In genomic region chr10:21559769-21560168, GRCm38 (mm10) we compare ENCODE assay signal across 15 mouse cellular contexts. TPM values are rescaled to one million over a fixed set of nuclear protein-coding genes. Genes with fewer than 3 reads are reported as not detected.
DNase-seq lines count a peak whose midpoint lies in the region; ATAC-seq and TF ChIP-seq lines count a peak whose summit lies in the region.
"Had no signal": no experiment of that assay in that cellular context is flagged by ENCODE, and none has a peak within 500 bp of the region (broad histone marks: within the 10 kb centered on the region; RNA-seq: fewer than 3 reads in every experiment).

No protein-coding gene starts in this region.

- H3K27ac ChIP-seq in limb, embryonic 13.5 days = no peak overlapping the region
- no peak overlapping the region for H3K27ac ChIP-seq in layer of hippocampus, adult 2 months
- H3K27ac ChIP-seq in heart, embryonic 10.5 days = no peak overlapping the region
- H3K27ac ChIP-seq: forebrain, embryonic 12.5 days had no signal

- no peaks in the 10 kb centered on the region for H3K36me3 ChIP-seq in limb, embryonic 13.5 days
- no peaks in the 10 kb centered on the region for H3K36me3 ChIP-seq in heart, embryonic 10.5 days
- H3K36me3 ChIP-seq: forebrain, embryonic 12.5 days; G1E had no signal

- no peak overlapping the region for H3K9ac ChIP-seq in limb, embryonic 13.5 days
- H3K9ac ChIP-seq: forebrain, embryonic 12.5 days had no signal

- no peaks in the 10 kb centered on the region for H3K9me3 ChIP-seq in limb, embryonic 13.5 days
- H3K9me3 ChIP-seq in heart, embryonic 10.5 days = no peaks in the 10 kb centered on the region
- H3K9me3 ChIP-seq: forebrain, embryonic 12.5 days; G1E had no signal

- H3K4me2 ChIP-seq in limb, embryonic 13.5 days (replicated peaks) = peak overlapping the region; percentile 58
- H3K4me2 ChIP-seq: forebrain, embryonic 12.5 days had no signal

- TF ChIP-seq CTCF in layer of hippocampus, adult 2 months (conservative IDR thresholded peaks at IDR 0.05) = no peak

- no peak for ATAC-seq in limb, embryonic 13.5 days (ENCODE audit: low FRiP score, low read depth)

- WGBS in limb, embryonic 13.5 days = 22% methylated on average over 15 of the region's 15 CpGs
- 77% methylated on average over 15 of the region's 15 CpGs for WGBS in heart, embryonic 10.5 days

- H3K4me1 ChIP-seq in limb, embryonic 13.5 days = peaks cover 18% of the 10 kb centered on the region
- H3K4me1 ChIP-seq in heart, embryonic 10.5 days = 0 out of 2 replicates have a peak, but pooled peaks cover 5% of the 10 kb centered on the region
- H3K4me1 ChIP-seq: forebrain, embryonic 12.5 days had no signal

- no peaks in the 10 kb centered on the region for H3K27me3 ChIP-seq in limb, embryonic 13.5 days
- no peaks in the 10 kb centered on the region for H3K27me3 ChIP-seq in heart, embryonic 10.5 days (ENCODE audit: insufficient read depth, poor library complexity, severe bottlenecking)
- H3K27me3 ChIP-seq: forebrain, embryonic 12.5 days had no signal

- DNase-seq in spleen, postnatal 36 days (ENCODE audit: low spot score in 2 of 2) = peak; percentile 9 to 11
- no peak for DNase-seq in spleen, postnatal 14 days (ENCODE audit: low spot score in 2 of 2)
- DNase-seq in kidney, adult 11 months = peak; percentile 58
- peak; percentile 18 to 26 for DNase-seq in thymus, postnatal 36 days
- no peak for DNase-seq in gastrocnemius, postnatal 4 days (ENCODE audit: low spot score in 2 of 2)
- DNase-seq in layer of hippocampus, adult 2 months (ENCODE audit: low spot score in 2 of 2) = no peak
- DNase-seq in heart, embryonic 10.5 days (ENCODE audit: low spot score) = no peak
- DNase-seq: heart, adult 18-20 months had no signal

- peak overlapping the region; percentile 30 for H3K4me3 ChIP-seq in limb, embryonic 13.5 days
- no peak overlapping the region for H3K4me3 ChIP-seq in layer of hippocampus, adult 2 months
- no peak overlapping the region for H3K4me3 ChIP-seq in heart, embryonic 10.5 days
- H3K4me3 ChIP-seq: forebrain, embryonic 12.5 days had no signal

RNA-seq across cellular contexts. Expression of gene 1700020N01Rik, which starts 33.2 kb away (rescaled TPM):
- polyA plus RNA-seq in limb, embryonic 13.5 days (2015; fragmentation: Nextera tagmentation; extraction: Ambion mirVana) = not detected in 2 replicates
- total RNA-seq in gastrocnemius, postnatal 4 days (2021) = not detected
- total RNA-seq in layer of hippocampus, adult 2 months (2021) = not detected
- 0.14 and 0.29 TPM in 2 replicates for polyA plus RNA-seq in heart, embryonic 10.5 days (2016; fragmentation: Nextera tagmentation; extraction: Ambion mirVana)
- total RNA-seq: G1E; heart, adult 18-20 months; left cerebral cortex, postnatal 36 days had no signal
- polyA plus RNA-seq: cortical plate, adult 2 months; forebrain, embryonic 12.5 days; G1E; hindbrain, embryonic 11.5 days; neural tube, embryonic 11.5 days had no signal

Comparison
In these comparisons a context has a peak if more than half of its experiments do, and no peak if none do; other contexts are left out.
1. DNase-seq: peak in spleen, postnatal 36 days (2 of 2), kidney, adult 11 months (single experiment) and thymus, postnatal 36 days (2 of 2); none in spleen, postnatal 14 days (0 of 2), gastrocnemius, postnatal 4 days (0 of 2), layer of hippocampus, adult 2 months (0 of 2) and heart, embryonic 10.5 days (single experiment).